Mouse (Mus musculus): ENCODE data around the gene Stab2. TPM values are rescaled to one million over a fixed set of nuclear protein-coding genes. Genes with fewer than 3 reads are reported as not detected.

Stab2 gene
- polyA plus RNA-seq, 1 experiment = not detected

DNA sequence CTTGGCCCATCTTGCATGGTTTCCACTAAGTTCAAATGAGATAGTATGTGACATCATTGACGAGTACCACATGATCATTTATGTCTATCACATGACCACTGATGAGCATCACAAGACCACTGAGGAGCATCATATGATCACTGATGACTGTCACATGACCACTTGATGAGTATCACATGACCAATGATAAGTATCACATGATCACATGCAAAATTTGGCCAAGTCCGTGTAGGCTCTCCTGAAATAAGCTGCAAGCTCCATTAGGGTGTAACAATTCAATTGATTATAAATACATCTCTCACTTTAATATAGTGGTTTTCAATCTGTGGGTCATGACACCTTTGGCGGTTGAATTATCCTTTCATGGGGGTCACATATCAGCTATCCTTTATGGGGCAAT, 52.5 kb downstream of the Stab2 start:
- Histone ChIP-seq H3K27ac (replicated peaks; ENCODE audit: low read depth, low read length) (no peak overlapping the region), H3K4me3 (ENCODE audit: insufficient read depth, low read depth, low read length) (no peak overlapping the region), H3K4me1 (ENCODE audit: control insufficient read depth, insufficient read depth, insufficient read length, low read length) (no peaks in the 10 kb centered on the region)

DNA sequence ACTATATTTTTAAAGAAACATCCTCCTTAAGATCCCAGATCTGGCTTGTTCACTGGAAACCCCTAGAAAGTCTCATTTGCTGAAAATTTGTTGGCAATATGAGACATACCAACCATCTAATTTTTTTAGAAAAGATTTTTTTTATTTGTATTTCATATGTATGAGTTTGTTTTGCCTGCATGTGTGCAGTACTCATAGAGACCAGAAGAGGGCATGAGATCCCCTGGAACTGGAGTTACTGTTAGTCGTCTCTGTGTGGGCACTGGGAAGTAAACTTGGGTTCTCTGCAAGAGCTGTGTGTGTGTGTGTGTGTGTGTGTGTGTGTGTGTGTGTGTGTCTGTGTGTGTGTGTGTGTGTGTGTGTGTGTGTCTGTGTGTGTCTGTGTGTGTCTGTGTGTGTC, 55.1 kb downstream of the Stab2 start:
- Histone ChIP-seq H3K4me1 (ENCODE audit: control insufficient read depth, insufficient read depth, insufficient read length, low read length) (no peaks in the 10 kb centered on the region), H3K27ac (replicated peaks; ENCODE audit: low read depth, low read length) (no peak overlapping the region), H3K4me3 (ENCODE audit: insufficient read depth, low read depth, low read length) (no peak overlapping the region)

DNA sequence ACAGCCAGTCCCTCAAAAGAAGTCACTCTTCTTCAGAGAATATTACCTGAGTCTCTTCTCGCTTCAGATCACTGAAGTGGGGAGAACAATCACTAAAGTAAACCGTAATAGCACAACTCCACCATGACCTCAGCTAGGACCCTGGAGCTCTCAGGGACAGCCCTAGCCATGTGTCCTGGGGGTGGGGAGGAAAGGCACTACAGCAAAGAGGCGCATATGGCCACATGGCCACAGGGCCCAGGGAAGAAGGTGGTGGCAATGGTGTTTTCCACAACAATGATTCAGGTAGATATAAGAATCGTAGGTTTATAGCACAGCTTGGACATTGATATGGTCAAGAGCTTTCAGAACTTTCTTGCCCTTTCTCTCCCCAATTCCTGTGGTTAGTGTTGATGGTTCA, 57.0 kb downstream of the Stab2 start:
- H3K27ac ChIP-seq (replicated peaks; ENCODE audit: low read depth, low read length) = no peak overlapping the region
- H3K4me1 ChIP-seq (ENCODE audit: control insufficient read depth, insufficient read depth, insufficient read length, low read length) = no peaks in the 10 kb centered on the region
- no peak overlapping the region for H3K4me3 ChIP-seq (ENCODE audit: insufficient read depth, low read depth, low read length)

DNA sequence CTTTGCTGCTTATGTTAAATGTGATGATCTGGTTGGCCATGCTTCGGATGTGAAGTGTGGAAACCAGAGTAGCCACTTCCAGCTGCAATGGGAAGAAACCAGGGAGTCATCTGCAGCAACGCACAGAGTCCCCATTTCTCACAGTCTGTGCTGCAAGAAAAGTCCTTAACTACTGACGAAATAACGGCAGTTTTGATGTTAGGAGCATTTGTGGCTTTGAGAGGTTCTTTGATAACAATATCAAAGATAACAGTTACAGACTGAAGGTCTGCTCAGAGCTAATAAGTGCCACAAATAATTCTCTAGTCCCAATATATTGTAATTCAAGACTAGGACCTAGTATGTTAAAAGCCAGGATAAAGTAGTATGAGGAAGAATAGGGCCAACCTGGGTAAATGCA, 57.9 kb downstream of the Stab2 start:
- H3K4me1 ChIP-seq (ENCODE audit: control insufficient read depth, insufficient read depth, insufficient read length, low read length) = no peaks in the 10 kb centered on the region

DNA sequence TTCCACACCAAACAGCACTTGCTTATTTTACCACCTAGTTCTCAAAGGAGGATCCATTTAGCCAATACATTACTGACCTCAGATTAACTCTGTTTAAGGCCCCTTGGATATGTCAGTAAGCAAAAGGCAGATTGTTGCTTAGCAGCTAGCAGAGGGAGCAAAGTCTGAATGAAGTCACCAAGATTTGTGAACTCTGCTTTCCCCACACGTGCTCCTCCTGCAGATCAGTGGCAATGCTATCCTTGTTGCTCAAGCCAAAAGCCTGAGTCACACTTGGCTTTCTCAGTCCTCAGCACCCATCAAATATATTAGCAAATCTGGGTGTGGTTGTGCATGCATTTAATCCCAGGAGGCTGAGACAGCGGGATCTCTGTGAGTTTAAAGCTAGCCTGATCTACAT, 60.3 kb downstream of the Stab2 start:
- no peaks in the 10 kb centered on the region for H3K4me1 ChIP-seq (ENCODE audit: control insufficient read depth, insufficient read depth, insufficient read length, low read length)
- H3K4me3 ChIP-seq (ENCODE audit: insufficient read depth, low read depth, low read length) = no peak overlapping the region
- H3K27ac ChIP-seq (replicated peaks; ENCODE audit: low read depth, low read length) = no peak overlapping the region

More for the DNA sequence above, 57.9 kb downstream of the Stab2 start:
- H3K27ac ChIP-seq (replicated peaks; ENCODE audit: low read depth, low read length) = no peak overlapping the region
- no peak overlapping the region for H3K4me3 ChIP-seq (ENCODE audit: insufficient read depth, low read depth, low read length)

DNA sequence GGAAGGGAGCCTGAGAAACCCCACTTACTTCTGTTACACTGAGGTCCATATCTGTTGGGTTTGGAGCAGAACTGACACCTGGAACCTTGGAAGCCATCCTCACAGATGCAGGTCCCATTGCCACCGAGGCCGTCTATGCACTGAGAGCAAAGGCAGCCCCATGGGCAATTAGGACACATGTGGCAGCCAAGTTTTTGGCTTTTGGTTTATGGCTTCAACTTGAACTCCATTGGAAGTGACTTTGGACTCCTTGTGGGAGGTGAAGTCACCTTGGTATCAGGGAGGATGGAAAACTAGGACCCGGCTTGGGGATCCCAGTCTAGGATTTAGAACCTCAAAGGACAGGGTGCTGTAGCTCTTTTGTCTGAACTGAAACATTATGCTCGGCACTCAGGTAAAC, 67.2 kb downstream of the Stab2 start:
- no peak overlapping the region for H3K4me3 ChIP-seq (ENCODE audit: insufficient read depth, low read depth, low read length)
- no peak overlapping the region for H3K27ac ChIP-seq (replicated peaks; ENCODE audit: low read depth, low read length)
- no peaks in the 10 kb centered on the region for H3K4me1 ChIP-seq (ENCODE audit: control insufficient read depth, insufficient read depth, insufficient read length, low read length)

DNA sequence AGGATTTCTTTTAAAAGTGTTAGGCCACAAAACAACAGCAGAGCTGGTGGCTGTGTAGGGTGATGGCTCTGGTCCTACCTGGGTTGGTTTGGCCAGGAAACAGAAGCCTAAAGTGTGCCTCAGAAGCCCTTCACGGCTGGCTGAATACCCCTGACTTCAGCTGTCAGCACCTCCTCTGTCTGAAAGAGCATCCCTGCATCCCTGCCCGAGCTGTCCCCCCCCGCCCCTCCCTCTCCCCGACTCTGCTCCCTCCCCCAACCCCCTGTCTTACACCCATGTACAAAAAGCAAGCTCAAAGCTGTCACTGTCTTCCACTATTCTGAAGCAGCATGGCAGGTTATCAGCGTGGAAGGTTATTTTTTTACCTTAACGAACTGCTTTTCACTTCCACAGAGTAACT, 73.4 kb downstream of the Stab2 start:
- H3K4me1 ChIP-seq (ENCODE audit: control insufficient read depth, insufficient read depth, insufficient read length, low read length) = no peaks in the 10 kb centered on the region
- H3K4me3 ChIP-seq (ENCODE audit: insufficient read depth, low read depth, low read length) = no peak overlapping the region
- no peak overlapping the region for H3K27ac ChIP-seq (replicated peaks; ENCODE audit: low read depth, low read length)

DNA sequence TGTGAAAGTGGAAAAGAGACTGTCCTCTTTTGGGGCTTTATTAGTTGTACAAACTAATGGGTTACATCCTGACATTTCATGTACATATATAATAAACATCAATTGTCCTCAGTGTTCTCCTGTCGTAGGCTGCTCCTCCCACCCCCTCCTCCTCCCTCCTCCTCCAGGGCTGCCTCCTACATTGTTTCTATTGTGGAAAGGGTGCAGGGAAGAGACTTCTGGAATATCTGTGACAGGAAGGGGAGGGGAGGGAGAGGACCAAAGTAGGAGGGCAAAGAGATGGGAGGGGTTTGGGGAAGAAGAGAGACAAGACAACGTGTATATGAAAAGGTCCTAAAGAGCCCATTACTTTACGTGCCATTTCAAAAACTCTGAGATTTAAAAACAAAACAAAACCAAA, 73.9 kb downstream of the Stab2 start:
- H3K4me3 ChIP-seq (ENCODE audit: insufficient read depth, low read depth, low read length) = no peak overlapping the region
- H3K4me1 ChIP-seq (ENCODE audit: control insufficient read depth, insufficient read depth, insufficient read length, low read length) = no peaks in the 10 kb centered on the region
- H3K27ac ChIP-seq (replicated peaks; ENCODE audit: low read depth, low read length) = no peak overlapping the region

DNA sequence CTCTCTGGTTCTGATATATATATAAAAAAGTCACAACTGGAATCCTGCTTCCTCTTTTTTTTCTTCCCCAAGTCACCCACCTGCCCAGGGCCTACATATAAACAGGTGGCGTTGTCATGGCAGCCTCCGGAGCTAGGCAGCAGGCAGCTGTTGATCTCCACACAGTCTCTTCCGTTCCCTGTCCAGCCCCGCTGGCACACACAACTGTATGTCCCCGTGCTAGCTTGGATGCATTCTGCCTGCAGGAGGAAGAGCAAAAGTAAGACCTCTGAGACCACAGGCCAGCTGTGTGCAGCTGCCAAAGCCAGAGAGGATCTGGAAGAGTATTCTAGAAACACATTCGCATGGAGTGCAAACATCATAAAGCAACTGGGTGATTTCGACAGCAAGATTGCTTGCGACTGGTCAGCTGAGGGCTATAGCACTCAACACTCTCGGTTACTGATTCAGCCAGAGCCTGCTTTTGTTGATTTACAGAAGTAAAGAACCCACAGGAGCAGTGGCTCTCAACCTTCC, 74.6 kb downstream of the Stab2 start:
- H3K4me1 ChIP-seq (ENCODE audit: control insufficient read depth, insufficient read depth, insufficient read length, low read length) = no peaks in the 10 kb centered on the region
- H3K27ac ChIP-seq (replicated peaks; ENCODE audit: low read depth, low read length) = no peak overlapping the region
- no peak overlapping the region for H3K4me3 ChIP-seq (ENCODE audit: insufficient read depth, low read depth, low read length)

DNA sequence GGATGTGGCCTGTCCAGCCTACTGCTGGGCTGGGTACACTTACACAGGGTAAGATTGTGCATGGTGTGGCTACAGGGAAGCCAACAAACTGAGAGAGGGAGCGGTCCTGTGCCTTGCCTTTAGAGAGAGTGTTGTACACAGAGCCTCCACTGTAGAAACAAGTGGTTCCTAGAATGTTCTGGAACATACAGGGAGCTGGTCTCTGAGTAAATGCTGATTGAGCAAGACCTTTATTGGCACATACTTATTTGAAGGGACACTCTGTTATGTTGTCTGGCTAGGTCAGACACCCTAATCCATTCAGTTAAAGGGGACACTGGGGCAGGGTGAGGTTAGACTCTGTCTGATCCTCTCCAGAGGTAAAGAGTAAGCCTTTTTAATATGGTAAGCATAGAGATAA, 84.2 kb downstream of the Stab2 start:
- no peak overlapping the region for H3K4me3 ChIP-seq (ENCODE audit: insufficient read depth, low read depth, low read length)
- no peaks in the 10 kb centered on the region for H3K4me1 ChIP-seq (ENCODE audit: control insufficient read depth, insufficient read depth, insufficient read length, low read length)
- no peak overlapping the region for H3K27ac ChIP-seq (replicated peaks; ENCODE audit: low read depth, low read length)

DNA sequence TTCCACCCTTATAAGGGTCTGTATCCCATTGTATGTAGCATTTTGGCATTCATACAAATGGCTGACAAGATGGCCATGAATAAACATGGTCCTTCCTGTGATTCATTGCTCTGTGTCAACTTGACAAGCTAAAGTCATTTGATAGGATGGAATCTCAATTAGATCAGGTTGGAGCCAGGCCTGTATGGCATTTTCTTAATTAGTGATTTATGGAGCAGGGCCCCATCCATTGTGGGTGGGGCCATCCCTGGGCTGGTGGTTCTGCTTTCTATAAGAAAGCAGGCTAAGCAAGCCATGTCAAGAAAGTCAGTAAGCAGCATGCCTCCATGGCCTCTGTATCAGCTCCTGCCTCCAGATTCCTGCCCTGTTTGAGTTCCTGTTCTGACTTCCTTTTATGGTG, 92.2 kb downstream of the Stab2 start:
- Histone ChIP-seq H3K4me1 (ENCODE audit: control insufficient read depth, insufficient read depth, insufficient read length, low read length) (no peaks in the 10 kb centered on the region), H3K4me3 (ENCODE audit: insufficient read depth, low read depth, low read length) (no peak overlapping the region), H3K27ac (replicated peaks; ENCODE audit: low read depth, low read length) (no peak overlapping the region)

DNA sequence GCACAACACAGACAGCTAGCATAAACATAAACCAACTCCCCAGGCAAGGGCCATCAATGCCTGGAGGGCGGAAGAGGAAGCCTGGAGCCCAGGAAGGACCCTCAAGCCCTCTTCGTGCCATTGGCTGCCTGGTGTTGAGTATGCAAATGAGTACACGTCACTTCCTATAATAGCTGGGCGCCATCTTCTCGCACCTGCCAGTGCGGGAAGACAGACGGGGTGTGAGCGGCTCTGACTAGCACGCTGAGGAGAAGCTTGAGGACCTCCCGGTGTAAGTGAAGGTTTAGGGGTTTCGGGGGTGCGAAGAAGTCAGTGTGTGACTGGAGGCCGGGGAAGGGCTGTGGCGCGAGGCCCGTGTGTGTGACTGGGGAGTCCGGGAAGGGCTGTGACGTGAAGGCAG, 99.3 kb downstream of the Stab2 start:
- H3K27ac ChIP-seq (replicated peaks; ENCODE audit: low read depth, low read length) = no peak overlapping the region
- no peaks in the 10 kb centered on the region for H3K4me1 ChIP-seq (ENCODE audit: control insufficient read depth, insufficient read depth, insufficient read length, low read length)
- H3K4me3 ChIP-seq (ENCODE audit: insufficient read depth, low read depth, low read length) = no peak overlapping the region

DNA sequence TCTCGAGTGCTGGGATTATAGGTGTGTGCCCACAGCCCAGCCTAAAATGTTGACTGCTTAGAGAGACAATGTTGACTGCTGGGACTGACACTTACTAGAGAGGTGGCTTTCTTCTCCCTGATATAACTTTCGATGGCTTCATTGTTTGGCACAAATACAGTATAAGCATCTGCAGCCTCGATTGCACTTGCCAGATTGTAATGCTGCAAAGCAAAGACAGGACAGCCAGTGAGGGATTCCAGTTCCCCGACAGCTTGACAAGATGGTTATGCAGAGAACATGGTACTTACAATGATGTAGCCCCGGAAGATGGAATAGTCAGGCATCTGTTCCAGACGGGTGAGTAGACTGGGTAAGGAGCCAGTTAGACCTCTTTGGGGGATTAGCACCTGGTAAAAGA, 100.8 kb downstream of the Stab2 start:
- Histone ChIP-seq H3K4me1 (ENCODE audit: control insufficient read depth, insufficient read depth, insufficient read length, low read length) (no peaks in the 10 kb centered on the region), H3K27ac (replicated peaks; ENCODE audit: low read depth, low read length) (no peak overlapping the region), H3K4me3 (ENCODE audit: insufficient read depth, low read depth, low read length) (no peak overlapping the region)

DNA sequence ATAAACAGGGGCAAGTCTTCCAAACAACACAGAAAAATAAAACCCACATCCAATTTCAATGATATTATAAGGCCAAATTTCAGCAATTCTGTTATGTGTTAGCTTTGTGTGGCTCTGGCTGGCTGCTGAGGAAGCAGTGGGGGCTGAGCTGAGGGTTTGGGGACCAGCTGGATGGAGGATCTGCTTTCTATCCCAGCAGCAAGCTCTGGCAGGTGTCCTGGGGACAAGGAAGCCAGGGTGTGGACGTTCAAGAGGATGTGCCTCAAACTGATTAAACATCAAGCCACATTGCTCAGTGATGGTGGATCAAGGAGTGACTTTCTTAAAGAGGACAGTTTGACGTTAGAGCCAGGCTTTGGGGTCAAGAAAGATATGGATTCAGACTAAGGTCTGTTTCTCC, 112.3 kb downstream of the Stab2 start:
- no peaks in the 10 kb centered on the region for H3K4me1 ChIP-seq (ENCODE audit: control insufficient read depth, insufficient read depth, insufficient read length, low read length)
- H3K27ac ChIP-seq (replicated peaks; ENCODE audit: low read depth, low read length) = no peak overlapping the region
- no peak overlapping the region for H3K4me3 ChIP-seq (ENCODE audit: insufficient read depth, low read depth, low read length)

DNA sequence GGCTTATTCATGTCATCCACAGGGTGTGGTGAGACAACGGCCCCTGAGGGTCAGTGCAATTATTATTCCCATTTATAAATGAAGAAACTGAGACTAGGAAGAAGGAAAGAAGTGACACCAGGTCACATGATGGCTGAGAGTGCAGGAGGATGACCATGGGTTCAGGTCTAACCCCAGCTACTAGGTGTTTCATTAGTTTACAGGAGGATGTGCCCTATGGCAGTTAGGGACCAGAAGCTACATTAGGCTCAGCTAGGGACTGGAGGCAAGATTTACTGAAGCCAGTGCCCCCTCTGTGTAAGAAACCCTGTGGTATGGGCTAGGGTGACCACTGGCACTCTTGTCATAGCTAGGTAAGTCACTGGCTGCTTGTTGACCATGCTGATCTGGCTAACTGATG, 116.8 kb downstream of the Stab2 start:
- Histone ChIP-seq H3K27ac (replicated peaks; ENCODE audit: low read depth, low read length) (no peak overlapping the region), H3K4me3 (ENCODE audit: insufficient read depth, low read depth, low read length) (no peak overlapping the region), H3K4me1 (ENCODE audit: control insufficient read depth, insufficient read depth, insufficient read length, low read length) (no peaks in the 10 kb centered on the region)

DNA sequence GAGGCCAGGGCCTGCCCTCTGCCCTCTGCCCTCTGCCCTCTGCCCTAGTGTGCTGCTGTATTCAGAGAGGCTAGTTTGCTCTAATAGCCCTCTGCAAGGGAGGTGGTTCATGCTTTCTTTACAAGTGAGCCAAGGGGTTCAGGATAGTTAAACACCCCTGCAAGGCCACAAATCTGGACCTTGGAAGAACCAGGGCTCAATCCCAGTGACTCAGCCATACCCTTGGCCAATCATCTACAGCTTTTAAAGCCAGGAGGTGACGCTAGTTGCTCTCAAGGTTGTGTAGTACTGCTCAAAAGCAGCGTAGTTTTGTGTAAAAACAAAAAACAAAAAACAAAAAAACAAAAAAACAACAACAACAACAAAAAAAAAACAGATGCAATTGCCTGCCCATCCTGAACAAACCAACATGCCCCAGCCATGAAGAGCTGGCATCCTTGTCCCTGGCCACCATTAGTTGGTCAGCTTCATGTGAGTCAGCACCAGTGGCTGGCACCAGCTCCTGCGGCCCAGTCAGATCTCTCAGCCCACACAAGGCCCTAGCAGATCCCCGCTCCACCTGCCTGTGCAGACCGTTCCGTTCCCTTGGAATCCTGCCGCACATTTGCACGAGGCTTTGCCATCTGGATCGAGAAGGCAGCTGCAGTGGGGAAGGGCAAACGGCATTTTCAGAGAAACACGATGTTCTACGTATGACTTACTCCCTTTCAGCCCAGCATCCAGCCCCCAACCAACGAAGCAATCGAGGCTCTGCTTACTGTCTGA, 117.5 kb downstream of the Stab2 start:
- H3K27ac ChIP-seq (replicated peaks; ENCODE audit: low read depth, low read length) = no peak overlapping the region
- no peak overlapping the region for H3K4me3 ChIP-seq (ENCODE audit: insufficient read depth, low read depth, low read length)

More for the DNA sequence above, 117.5 kb downstream of the Stab2 start:
- no peaks in the 10 kb centered on the region for H3K4me1 ChIP-seq (ENCODE audit: control insufficient read depth, insufficient read depth, insufficient read length, low read length)

Data from brown adipose tissue, adult 24 weeks (tissue).